Mouse (Mus musculus): ENCODE measurements at regions not wholly inside any gene's neighbourhood (a gene's known extent, or its start where the extent isn't known, plus 50 kb on each side); places are given as distances from the start of the nearest gene placed in this dataset.

DNA sequence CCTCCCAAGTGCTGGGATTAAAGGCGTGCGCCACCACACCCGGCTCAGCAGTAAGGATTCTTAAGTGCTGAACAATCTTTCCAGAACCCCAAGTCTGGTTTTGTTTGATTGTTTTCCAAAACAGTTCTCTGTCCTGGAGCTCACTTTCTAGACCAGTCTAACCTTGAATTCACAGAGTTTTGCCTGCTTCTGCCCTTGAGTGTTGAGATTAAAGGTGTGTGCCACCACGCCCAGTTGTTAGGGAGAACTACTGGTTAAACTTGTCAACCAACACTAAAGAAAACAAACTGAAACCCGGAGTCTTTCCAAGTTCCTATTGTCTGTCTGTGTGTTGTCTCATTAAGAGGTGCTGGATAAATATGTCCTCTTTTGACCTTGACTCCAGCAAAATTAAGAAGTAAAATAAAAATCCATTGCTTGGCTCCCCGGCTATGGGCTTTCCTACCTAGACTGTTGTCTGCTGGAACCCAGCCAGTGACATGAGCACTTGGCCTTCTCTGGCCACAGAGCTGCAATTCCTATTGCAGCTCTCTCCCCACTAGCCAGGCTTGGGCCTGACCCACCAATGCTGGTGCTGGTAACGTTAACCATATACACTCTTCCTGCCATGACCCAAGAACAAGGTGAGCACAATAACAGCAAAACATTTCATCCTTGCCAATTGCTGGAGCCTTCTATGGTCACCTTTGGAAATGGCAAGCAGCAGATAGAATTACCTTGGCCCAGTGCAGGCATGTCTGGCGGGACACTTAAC is 51.1 kb upstream of the Klf9 start:
- DNase-seq (ENCODE audit: inconsistent ontology term), result no peak
